Mouse (Mus musculus) kidney, postnatal 0 days (tissue): ENCODE results near the gene Foxn2. TPM values are rescaled to one million over a fixed set of nuclear protein-coding genes. Genes with fewer than 3 reads are reported as not detected.

Experiments
- ATAC-seq: fragments of 200-750 bp; cut with Nextera tagmentation; replicated peaks from 2 replicates; pipeline ENCODE4 v1.8.0; 2017; ENCODE audit warnings: low read depth, moderate number of reproducible peaks, moderate TSS enrichment, moderate library complexity; ENCODE audit not compliant: low FRiP score
- DNase-seq: peaks from one replicate; pipeline ENCODE4 v3.0.0-alpha.2; 2016; ENCODE audit warnings: low spot score
- H3K27ac ChIP-seq: fragments of 300-500 bp; sonication (generic); 2 replicates; pipeline ENCODE4 v1.5.1; 2014; ENCODE audit warnings: mild to moderate bottlenecking
- H3K27me3 ChIP-seq: fragments of 300-500 bp; sonication (generic); 2 replicates; pipeline ENCODE4 v1.6.1; 2014; ENCODE audit warnings: low read length, mixed read lengths; ENCODE audit not compliant: insufficient read depth
- H3K36me3 ChIP-seq: fragments of 300-500 bp; sonication (generic); 2 replicates; pipeline ENCODE4 v1.6.1; 2014; ENCODE audit warnings: low read length, mixed read lengths; ENCODE audit not compliant: insufficient read depth
- H3K4me1 ChIP-seq: fragments of 300-500 bp; sonication (generic); replicated peaks from 2 replicates; pipeline ENCODE4 v1.6.1; 2014; ENCODE audit warnings: antibody characterized with exemption, low read length, mixed read lengths; ENCODE audit not compliant: insufficient read depth
- H3K4me2 ChIP-seq: fragments of 300-500 bp; sonication (generic); 2 replicates; pipeline ENCODE4 v1.6.1; 2014; ENCODE audit warnings: mild to moderate bottlenecking, low read length, moderate library complexity, mixed read lengths
- H3K4me3 ChIP-seq: fragments of 300-500 bp; sonication (generic); replicated peaks from 2 replicates; pipeline ENCODE4 v1.5.1; 2014; ENCODE audit warnings: low read depth, low read length
- H3K9ac ChIP-seq: fragments of 300-500 bp; sonication (generic); 2 replicates; pipeline ENCODE4 v1.6.1; 2014; ENCODE audit warnings: low read depth, low read length
- H3K9me3 ChIP-seq: fragments of 300-500 bp; sonication (generic); replicated peaks from 2 replicates; pipeline ENCODE4 v1.6.1; 2016; ENCODE audit warnings: low read length, inconsistent platforms, mixed read lengths
- CTCF ChIP-seq: IDR thresholded peaks from 2 replicates; pipeline ENCODE4 v1.5.1; 2016; ENCODE audit warnings: antibody characterized with exemption, low read depth, mild to moderate bottlenecking, moderate library complexity
- WGBS: fragments of 180-500 bp; shearing (Covaris S2); extraction: QIAGEN DNeasy Blood & Tissue Kit; methylation state at CpG from one replicate; pipeline ENCODE4 v1.1.7; 2014; 5-methylcytosine and 5-hydroxymethylcytosine counted together
- polyA plus RNA-seq: library from polyadenylated mRNA; unstranded; fragments of >200 nt; fragmentation: Nextera tagmentation; extraction: Ambion mirVana; gene quantifications from 2 replicates; pipeline ENCODE4 v1.2.1, GENCODE M21; 2015

Foxn2 gene
- polyA plus RNA-seq, 1 experiment from 2014 or later, result 9.9 TPM

- Histone ChIP-seq H3K27ac (no peak overlapping the region), H3K9me3 (no peaks in the 10 kb centered on the region), H3K9ac (no peak overlapping the region), H3K4me2 (peak overlapping the region; percentile 81), H3K4me1 (no peaks in the 10 kb centered on the region), H3K36me3 (no peaks in the 10 kb centered on the region), H3K4me3 (no peak overlapping the region), H3K27me3 (no peaks in the 10 kb centered on the region)
- TF ChIP-seq CTCF, result no peak
- no peak for ATAC-seq
- peak; percentile 8 for DNase-seq
- 86% methylated on average over 12 of the region's 12 CpGs for whole genome bisulfite sequencing
These were observed 918 bp upstream of the Foxn2 start for GRCm38 (mm10) chr17:88439536-88440050.

GRCm38 (mm10) chr17:88441001-88441431 lies 505 bp downstream of the Foxn2 start:
- Histone ChIP-seq H3K27me3 (no peaks in the 10 kb centered on the region), H3K4me3 (peak overlapping the region; percentile 96), H3K9me3 (no peaks in the 10 kb centered on the region), H3K4me2 (peak overlapping the region; percentile 81), H3K4me1 (no peaks in the 10 kb centered on the region), H3K27ac (peak overlapping the region; percentile 89), H3K36me3 (no peaks in the 10 kb centered on the region), H3K9ac (peak overlapping the region; percentile 92)
- no peak for TF ChIP-seq CTCF
- ATAC-seq, result peak; percentile 48
- peak; percentile 49 for DNase-seq
- under 1% methylated on average over 55 of the region's 55 CpGs for WGBS

- H3K27ac ChIP-seq, result peak overlapping the region; percentile 89
- ATAC-seq (peak; percentile 85), DNase-seq (peak; percentile 87)
- H3K4me3 ChIP-seq, result peak overlapping the region; percentile 96
- H3K4me2 ChIP-seq, result peak overlapping the region; percentile 81
- peak overlapping the region; percentile 92 for H3K9ac ChIP-seq
- no peaks in the 10 kb centered on the region for H3K27me3 ChIP-seq
- TF ChIP-seq CTCF, result 0 out of 2 replicates have a peak, but pooled peaks have one; percentile 17
- no peaks in the 10 kb centered on the region for H3K9me3 ChIP-seq
- H3K36me3 ChIP-seq, result no peaks in the 10 kb centered on the region
- H3K4me1 ChIP-seq, result no peaks in the 10 kb centered on the region
- under 1% methylated on average over 45 of the region's 48 CpGs for WGBS
These were observed 1.1 kb downstream of the Foxn2 start for GRCm38 (mm10) chr17:88441432-88442174.

GRCm38 (mm10) chr17:88442661-88443060 lies 2.1 kb downstream of the Foxn2 start:
- ATAC-seq (no peak), DNase-seq (no peak)
- Histone ChIP-seq H3K9me3 (no peaks in the 10 kb centered on the region), H3K27me3 (no peaks in the 10 kb centered on the region), H3K36me3 (no peaks in the 10 kb centered on the region), H3K4me1 (no peaks in the 10 kb centered on the region), H3K4me3 (no peak overlapping the region), H3K27ac (no peak overlapping the region), H3K9ac (no peak overlapping the region), H3K4me2 (no peak overlapping the region; the same call in 1 of the 2 replicates)
- TF ChIP-seq CTCF, result no peak
- WGBS, result 65% methylated on average over 6 of the region's 6 CpGs

- 87% methylated on average over 6 of the region's 6 CpGs for WGBS
- DNase-seq (no peak), ATAC-seq (no peak)
- H3K4me3 ChIP-seq, result no peak overlapping the region
- no peak overlapping the region for H3K9ac ChIP-seq
- H3K27ac ChIP-seq, result no peak overlapping the region
- H3K9me3 ChIP-seq, result no peaks in the 10 kb centered on the region
- no peak for TF ChIP-seq CTCF
- no peak overlapping the region for H3K4me2 ChIP-seq
- no peaks in the 10 kb centered on the region for H3K4me1 ChIP-seq
- H3K36me3 ChIP-seq, result no peaks in the 10 kb centered on the region
- no peaks in the 10 kb centered on the region for H3K27me3 ChIP-seq
These were observed 2.7 kb downstream of the Foxn2 start for GRCm38 (mm10) chr17:88443186-88443585.

DNA sequence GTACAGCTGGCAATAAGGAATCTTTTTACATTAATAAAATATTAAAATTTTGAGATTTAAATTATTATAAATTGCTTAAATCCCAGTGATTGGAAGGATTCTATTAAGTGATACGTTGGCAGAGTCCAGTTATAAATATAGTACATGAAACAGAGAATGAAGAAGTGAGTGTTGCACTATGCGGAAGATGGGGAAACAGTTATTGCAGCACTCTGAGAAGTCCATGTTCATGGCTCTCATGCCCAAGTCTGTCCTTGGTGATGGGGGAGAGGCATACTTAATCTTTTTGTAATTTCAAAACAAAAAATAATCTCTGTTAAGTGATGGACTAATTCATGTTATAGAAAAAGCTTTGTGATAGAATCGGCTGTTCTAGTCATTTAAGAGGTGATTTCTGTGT lies 17.6 kb downstream of the Foxn2 start:
- 92% methylated on average over 3 of the region's 3 CpGs for WGBS
- TF ChIP-seq CTCF, result no peak
- ATAC-seq (no peak), DNase-seq (no peak)
- H3K4me3 ChIP-seq, result no peak overlapping the region
- no peaks in the 10 kb centered on the region for H3K4me1 ChIP-seq
- no peaks in the 10 kb centered on the region for H3K36me3 ChIP-seq
- no peak overlapping the region for H3K27ac ChIP-seq
- H3K27me3 ChIP-seq, result no peaks in the 10 kb centered on the region
- H3K9me3 ChIP-seq, result no peaks in the 10 kb centered on the region
- no peak overlapping the region for H3K4me2 ChIP-seq
- H3K9ac ChIP-seq, result no peak overlapping the region
